Mouse (Mus musculus): Measurements from ENCODE around the gene Dnmt3a.

DNA sequence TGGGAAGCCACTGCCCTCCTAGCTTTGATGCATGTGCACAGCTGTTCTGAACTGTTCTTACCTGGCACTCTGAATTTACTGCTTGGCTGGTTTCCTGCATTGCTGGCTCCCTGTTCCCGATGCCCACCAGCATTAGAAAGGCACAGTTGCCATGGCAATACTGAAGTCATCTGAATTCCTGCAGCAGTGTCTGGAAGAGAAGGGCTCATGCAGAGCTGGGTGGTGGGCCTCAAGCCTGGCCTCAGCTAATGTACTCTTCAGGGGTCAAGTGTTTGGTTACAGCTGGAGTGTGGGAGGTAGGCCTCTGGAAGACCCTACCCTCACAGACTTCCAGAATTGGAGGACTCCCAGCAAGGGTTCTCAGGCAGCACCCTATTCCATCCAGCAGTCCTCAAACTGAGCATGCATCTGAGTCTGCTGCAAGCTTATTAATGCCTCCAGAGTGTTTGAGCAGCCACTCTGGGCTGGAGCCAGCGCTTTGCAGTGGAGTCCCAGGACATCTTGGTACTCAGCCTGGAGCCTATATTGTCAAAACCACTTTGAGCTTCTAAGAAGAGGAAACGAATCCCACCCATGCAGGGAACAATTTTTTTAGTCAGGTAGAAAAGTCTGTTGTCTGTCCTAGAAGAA lies 22.5 kb upstream of the Dnmt3a start:
- TF ChIP-seq CTCF (IDR thresholded peaks at IDR 0.05; ENCODE audit: low read depth) (no peak), EP300 (IDR thresholded peaks at IDR 0.05; ENCODE audit: low read depth) (no peak)
